Mouse (Mus musculus) mouse trophoblast stem cell (cell line): ENCODE results near the gene Shank3.

Source experiments
- in situ Hi-C, 2 experiments: fragments of 300-500 bp; cut with MseI, MboI; formaldehyde crosslinking; loops; 2 replicates in 1 of 2; 3 replicates in 1 of 2; pipeline ENCODE4 v1.15.1; 2025

Shank3 gene

DNA sequence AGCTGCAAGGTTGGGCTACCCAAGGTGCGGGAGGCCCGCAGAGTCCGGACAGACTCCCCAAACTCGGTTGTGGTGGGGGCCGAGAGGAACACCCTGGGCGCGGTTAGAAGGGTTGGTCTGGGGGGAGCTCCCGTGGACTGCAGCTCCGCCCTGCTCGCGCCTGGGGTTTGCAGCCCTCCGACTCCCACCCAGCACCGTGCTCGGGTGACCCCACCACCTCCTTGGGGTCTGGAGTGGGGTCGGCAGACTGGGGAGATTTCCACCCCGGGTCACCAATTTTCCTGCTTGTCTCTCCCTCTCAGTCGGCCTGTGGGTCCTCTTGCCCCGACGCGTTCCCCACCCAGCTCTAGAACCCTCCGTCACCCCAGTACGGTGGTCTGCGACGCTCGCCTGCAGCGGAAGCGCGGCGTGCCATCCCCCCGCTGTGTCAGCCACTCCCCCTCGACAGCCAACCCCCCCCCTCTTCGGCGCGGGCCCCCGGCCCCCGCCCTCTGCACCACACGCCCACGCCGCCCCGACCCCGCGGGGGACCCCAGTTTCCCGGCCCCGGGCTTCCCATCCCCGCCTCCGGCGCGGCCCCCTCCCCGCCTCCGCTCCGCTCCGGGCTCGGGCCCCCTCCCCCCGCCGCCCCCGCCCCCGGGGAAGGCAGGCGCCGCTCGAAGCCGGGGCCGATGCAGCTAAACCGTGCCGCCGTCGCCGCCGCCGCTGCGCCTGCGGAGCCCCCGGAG lies at the start of gene Shank3:
TSS of gene Shank3 (plus strand) at position 663 of the 728 bp plus-strand sequence.
- in situ Hi-C loops = no loop called here

DNA sequence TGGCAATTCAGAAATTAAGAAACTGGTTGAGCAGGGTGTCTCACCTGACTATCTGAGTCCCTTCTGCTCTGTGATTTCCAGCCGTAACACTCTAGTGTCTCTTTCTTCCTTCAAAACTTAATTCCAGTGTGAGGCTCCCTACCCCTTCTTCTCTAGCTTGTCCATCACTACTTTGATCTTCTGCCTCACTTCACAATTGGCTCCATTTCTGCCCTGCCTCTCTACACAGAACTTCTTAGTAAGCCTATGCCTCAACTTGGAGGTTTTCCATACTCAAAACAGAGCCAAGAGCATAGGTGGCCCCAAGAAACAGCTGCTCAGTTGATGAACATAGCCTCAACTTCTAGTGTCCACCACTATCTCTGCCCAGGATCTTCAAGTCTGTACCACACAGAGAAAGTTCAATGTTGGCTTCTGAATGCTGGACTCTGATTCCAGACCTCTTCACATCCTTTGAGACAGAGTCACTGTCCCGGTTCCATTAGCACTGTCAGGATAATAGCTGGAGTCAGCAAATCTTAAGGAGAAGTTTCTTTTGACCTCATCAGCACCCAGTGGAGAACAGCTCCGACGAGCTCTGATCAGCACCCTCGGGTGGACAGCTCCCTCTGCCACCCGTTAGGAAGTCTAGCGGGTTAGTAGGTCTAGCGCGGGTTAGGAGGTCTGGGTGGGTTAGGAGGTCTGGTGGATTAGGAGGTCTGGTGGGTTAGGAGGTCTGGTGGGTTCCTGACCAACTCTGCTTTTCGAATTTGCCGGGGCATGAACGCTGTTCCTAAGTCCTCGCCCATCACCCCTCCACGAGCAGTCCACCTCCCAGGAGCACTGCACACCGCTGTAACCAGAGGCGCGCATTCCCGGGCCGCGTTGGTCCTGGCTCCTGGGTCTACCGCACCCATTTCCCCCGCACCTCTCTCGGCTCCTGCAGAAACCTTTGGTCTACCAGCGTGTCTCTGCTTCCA lies 46.2 kb upstream of the Shank3 start:
- in situ Hi-C loops = no loop called here

DNA sequence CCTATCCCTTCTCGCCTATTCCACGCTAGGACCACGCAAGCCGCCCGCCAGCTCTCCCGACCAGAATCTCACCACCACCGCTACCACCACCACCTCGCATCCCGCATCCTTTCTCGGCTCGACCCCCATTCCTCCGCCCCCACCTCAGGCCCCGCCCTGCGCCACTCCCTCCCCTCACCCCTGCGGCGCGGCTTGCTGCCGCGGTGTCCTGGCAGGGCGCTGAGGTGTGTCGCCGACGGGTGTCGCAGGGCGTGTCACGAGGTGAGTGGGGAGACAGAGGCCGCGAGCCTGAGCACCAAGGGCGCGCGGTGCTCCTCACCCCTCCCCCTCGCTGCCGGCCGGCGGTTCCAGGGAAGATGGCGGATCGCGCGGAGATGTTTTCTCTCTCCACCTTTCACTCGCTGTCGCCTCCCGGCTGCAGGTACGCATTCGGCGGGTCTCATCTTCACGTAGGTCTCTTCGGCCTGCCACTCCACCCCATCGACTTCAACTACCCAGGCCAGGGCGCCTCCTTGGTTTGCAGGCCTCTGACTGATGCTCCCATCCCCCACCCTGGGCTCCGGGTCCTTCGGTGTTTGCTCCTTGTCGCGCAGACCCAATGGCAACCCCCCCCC lies 45.5 kb upstream of the Shank3 start, which contains the start of gene Mapk8ip2:
TSS of gene Mapk8ip2 (plus strand) at position 49 of the 614 bp plus-strand sequence.
- in situ Hi-C loops = no loop called here

DNA sequence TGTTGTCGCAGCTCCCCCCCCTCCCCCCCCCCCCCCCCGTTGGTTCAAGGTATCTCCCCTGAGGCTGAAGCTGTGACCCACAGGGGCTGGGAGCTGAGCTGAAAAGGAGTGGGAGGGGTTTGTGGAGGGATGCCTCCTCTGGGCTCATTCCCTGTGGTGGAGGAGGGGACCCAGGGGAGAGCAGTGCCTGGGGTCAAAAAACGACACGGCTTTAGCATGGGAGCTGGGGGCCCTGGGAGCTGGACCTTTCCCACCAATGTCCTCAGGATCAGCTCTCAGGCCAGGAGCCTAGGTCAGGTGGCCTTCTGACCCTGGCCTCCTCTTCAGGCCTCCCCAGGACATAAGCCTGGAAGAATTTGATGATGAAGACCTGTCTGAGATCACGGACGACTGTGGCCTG lies 44.6 kb upstream of the Shank3 start:
- in situ Hi-C loops = no loop called here

DNA sequence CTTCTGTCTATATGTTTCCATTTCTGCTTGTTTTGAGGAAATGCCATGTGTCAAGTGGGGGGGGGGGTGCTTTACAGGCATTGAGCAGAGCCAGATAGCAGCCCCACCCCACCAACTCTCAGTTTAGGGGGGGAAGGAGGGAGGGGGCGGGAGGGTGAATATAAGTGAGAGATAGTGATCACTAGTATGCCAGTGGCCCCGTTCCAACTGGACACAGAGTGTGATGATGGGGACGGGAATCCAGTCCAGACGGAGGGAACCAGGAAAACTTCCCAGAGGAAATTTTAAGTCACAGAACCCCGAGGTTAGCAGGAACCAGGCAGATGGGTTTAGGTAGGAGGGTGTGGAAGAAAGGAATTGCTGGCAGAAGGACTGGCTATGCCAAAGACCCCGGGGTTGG lies 43.8 kb upstream of the Shank3 start:
- in situ Hi-C loops = no loop called here

DNA sequence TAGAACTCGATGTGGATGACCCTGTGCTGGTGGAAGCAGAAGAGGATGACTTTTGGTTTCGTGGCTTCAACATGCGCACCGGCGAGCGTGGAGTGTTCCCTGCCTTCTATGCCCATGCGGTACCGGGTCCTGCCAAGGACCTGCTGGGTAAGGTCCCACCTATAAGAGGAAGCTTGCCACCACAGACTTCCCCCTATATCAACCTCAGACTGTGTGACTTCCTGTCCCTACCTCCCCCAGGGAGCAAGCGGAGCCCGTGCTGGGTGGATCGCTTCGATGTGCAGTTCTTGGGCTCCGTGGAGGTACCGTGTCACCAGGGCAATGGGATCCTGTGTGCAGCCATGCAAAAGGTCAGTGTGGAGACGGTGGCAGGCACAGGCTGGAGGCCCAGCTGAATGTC lies 40.5 kb upstream of the Shank3 start:
- in situ Hi-C loops = no loop called here

DNA sequence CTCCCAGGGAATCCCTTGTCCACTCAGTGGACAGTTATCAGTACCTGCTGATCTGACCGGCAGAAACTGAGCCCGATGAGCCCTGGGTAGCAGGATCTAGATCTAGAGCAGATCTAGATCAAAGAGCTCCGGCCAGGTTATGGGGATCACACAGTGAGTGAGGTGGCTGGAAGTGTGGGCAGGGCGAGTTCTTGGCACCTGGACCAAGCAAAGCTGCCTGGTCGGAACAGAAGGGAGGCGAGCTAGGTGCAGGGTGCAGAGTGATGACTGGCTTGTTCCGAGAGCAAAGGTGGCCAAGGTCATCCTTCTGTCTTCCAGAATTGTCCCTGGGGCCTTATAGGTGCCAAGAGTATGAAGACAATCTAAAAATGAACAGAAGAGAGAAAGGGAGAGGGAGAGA lies 39.6 kb upstream of the Shank3 start:
- in situ Hi-C loops = no loop called here

DNA sequence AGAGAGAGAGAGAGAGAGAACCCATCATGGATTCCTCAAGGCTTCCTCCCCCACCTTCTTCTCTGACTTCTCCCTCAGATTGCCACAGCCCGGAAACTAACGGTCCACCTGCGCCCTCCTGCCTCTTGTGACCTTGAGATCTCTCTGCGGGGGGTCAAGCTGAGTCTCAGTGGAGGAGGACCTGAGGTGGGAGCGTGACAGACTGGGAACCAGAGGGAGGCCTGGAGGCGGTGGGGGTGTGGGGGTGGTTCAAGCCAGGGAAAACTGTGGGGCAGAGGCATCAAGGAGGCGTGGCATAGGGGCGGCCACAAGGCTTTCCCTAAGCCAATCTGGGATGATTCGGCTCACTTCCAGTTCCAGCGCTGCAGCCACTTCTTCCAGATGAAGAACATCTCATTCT lies 39.1 kb upstream of the Shank3 start:
- in situ Hi-C loops = no loop called here

DNA sequence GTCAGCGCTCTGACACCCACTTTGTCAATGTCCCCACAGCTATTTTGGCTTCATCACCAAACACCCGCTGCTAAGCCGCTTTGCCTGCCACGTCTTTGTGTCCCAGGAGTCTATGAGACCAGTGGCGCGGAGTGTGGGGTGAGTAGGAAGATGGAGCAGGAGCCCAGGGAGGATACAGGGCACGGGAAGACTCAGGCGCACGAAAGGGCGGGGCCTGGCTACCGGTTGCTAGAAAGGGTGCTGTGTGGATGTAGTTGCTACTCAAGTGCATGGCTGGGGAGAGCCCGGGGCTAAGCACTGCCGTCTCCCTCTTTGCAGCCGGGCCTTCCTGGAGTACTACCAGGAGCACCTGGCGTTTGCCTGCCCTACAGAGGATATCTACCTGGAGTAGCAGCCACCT lies 38.1 kb upstream of the Shank3 start:
- in situ Hi-C loops = no loop called here

DNA sequence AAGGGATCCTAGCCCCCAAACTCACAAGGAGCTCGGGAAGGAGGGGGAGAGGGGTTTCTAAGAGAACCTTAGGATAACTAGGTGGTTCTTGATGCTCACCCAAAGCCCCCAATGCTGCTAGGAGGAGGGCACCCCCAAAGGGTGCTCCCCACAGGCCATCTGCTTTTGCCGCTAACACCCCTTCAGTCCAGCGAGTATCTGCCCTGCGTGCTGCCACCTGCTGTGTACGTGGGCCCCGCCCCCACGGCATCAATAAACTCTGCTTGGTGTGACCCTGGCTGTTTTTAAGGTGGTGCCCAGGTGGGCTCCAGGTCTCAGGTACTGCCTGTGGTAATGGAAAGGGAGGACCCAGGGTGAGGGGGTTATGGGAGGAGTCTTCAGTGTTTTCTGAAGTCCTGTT lies 37.2 kb upstream of the Shank3 start:
- in situ Hi-C loops = no loop called here

DNA sequence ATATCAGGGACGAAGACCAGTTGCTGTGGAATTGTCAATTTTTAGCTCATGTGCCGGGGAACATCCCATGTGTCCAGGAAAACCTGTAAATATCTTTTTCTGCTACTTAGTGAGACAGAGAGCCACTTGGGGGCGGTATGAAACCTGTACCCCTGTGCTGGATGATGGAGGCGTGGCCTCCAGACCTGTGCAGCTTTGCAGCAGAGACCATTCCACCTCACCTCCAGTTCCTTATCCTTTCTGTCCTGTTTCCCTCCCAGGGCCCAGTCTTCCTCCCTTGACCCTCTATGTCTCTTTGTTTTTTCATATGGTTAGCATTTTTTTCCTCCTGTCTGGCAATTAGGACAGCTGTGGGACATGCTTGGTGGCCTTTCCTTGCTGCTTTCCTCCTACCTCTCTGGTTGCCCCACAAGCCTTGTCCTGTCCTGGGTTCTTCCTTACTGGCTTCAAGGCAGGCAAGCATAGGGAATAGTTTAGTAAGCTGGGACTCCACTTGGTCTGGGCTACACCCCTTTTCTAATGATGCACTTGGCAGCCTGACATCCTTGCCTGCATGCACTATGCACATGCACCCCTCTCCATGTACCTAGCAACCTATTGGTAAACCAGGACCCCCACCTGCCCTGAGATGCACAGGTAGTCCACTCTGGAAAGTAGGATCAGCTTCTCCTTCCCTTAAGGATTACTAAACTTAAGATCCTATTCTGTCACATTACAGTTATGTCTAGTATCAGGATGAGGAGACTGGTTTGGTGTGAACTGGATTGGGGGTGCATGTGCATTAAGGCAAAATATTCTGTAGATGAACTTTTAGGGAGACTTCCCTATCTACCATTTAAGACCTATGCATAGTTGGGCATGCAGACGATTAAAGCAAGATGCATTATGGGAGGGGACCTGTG lies 35.8 kb upstream of the Shank3 start:
- in situ Hi-C loops = no loop called here

DNA sequence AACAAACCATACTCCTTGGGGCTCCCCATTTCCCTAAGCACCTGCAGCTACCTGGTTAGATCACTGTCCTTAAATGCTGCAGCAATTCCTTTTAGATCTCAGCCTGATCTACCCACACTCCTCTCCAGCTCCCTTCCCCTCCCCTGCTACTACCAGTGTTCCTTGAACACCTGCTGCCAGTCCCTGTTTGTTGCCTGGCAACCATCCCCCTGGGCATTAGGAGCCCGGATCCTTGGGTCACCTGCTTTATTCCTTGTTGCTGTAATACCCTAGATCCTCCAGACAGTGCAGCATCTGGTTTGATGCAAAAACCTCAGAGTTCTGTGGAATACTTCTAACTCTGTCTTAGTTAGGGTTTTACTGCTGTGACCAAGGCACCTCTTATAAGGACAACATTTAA lies 34.4 kb upstream of the Shank3 start:
- in situ Hi-C loops = no loop called here

DNA sequence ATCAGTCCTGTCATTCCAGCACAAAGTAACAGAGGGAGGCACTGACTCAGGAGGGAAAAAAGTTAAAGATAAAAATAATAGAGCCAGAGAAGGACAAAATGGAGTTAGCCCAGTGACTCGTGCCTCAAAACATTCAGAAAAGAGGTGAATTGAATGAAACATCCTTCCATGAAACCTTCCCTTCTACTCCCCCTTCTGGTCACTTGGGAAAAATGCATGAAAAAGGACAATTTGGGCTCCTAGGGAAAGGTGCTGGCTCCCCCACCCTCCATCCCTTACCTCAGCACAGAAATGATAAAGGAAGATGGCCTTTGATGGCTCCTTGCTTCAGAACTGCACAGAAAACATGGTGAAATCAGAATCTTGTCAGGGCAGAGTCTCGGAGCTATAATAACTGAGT lies 30.8 kb upstream of the Shank3 start:
- in situ Hi-C loops = no loop called here

DNA sequence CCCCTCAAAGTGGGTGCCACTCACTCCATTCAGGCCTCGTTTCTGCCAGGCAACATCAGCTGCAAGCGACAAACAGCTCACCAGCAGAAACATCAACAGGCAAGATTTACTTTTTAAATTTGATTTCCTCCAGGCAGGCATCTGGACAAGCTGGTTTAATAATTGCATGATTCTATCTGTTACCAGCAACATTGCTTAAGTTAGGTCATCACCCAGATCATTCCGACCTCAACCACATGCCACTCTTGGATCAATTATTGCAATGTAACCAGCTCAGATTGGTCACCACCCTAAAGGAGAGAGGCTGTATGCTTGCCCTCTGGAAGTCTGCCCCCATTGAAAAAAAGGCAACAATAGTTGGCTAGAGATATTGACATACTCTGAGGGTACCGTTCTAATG lies 27.9 kb upstream of the Shank3 start:
- in situ Hi-C loops = no loop called here

DNA sequence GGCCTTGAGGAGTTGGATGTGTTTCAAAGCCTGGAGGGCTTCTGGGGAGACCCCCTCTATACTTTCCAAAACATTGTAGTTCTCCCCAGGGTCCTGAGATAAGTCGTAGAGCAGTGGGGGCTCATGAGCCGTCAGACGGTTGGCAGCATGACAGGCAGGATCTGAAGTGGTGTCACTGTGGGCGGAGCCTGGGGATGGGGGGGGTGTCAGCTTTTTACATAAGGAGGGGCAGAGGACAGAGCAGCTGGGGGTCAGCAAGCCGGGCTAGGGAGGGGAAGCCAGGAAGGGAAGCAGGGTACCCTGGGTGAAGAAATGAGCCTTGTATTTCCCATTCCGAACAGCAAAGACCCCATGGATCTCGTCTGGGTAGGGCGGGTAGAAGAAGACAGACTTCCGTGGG lies 26.1 kb upstream of the Shank3 start:
- in situ Hi-C loops = no loop called here

DNA sequence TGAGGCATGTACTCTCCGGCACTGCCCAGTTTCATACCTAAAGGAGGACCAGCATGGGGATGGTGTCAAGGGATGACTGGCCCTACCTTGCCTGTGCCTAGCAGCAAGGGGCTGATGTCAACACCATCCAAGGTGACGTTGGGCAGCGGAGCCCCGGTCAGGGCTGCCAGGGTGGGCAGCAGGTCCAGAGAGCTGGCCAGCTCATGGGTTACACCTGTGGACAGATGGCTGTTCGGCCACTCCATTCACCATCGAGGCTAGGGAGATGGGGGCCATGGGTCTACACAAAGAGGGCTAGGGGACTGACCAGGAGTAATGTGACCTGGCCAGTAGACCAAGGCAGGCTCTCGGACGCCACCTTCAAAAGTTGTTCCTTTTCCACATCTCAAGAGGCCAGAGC lies 25.5 kb upstream of the Shank3 start:
- in situ Hi-C loops = no loop called here

DNA sequence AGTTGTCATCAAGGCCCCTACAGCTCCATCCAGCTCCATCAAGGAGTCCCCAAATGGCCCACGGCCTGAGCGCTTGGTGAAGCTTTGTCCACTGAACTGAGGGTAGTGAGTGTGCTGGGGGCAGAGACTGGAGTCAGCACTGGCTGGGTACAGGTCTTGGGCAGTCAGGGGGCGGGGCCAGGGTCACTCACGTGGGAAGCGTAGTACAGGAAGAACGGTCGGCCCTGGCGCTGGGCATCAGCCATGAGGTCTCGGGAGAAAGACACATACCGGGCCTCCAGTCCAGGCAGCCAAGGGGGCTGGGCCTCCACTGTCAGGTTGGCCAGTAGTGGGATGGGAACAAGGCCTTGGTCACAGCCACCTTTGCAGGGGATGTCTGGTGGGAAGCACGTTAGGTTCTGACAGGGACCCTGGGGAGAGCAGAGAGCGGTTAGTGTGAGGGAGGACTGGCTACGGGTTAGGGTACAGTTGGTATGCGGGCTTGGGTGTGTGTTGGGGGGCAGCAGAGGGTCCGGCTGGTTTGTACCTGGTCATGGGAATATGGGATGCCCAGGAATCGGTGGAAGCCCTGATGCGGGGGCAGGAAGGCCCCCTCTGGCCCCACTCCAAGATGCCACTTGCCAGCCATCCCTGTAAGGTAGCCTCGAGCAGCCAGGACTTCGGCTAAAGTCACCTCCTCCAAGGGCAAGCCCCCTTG lies 24.7 kb upstream of the Shank3 start:
- in situ Hi-C loops = no loop called here

DNA sequence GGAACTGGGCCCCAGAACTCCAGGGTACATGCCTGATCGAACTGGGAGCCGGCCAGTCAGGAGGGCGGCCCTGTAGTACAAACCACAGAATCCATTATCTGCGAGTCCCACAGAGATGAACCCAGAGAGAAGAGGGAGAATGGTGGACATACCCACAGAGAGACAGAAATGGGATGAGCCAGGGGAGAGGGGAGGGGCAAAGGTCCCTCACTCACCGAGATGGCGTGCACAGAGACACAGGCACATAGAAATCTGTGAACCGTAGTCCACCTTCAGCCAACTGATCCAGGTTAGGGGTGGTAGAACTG lies 24.2 kb upstream of the Shank3 start:
- in situ Hi-C loops = no loop called here

DNA sequence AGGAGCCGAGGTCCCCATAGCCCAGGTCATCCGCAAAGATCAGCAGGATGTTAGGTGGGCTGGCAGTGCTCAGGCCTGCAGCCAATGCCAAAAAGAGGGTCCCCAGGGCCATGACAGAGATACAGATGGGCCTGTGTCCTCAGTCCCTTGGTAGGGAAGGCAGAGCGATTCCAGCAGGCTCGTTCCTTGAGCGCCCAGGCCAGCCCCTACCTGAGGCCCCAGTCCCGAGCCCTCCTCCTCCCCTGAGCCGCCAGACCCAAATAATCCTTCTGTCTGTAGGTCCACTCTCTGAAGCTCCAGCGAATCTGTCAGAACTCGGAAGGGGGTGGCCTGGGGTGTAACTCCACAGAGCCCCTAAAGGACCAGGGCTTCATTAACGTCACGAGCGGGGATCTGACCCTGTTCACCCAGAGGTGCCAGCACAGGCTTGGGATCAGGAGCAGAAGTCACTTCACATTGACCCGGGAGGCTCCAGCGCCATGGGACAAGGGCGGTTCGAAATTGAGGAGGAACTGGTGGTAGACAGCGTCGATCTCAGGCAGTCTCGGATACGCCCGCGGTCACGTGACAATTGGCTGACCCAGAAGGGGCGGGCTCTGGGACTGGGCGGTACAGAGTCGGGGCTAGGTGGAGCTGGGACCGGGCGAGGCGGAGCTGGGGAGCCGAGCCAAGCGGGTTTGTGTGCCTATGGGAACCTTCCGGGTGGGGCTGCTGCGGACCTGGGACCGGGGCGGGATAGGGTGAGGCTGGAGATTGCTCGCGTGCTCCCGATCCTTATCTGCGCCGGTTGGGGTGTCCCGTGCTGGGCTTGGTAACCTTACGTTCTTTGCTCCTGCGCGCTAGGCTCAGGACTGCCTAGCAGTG lies 23.6 kb upstream of the Shank3 start:
- in situ Hi-C loops = no loop called here

DNA sequence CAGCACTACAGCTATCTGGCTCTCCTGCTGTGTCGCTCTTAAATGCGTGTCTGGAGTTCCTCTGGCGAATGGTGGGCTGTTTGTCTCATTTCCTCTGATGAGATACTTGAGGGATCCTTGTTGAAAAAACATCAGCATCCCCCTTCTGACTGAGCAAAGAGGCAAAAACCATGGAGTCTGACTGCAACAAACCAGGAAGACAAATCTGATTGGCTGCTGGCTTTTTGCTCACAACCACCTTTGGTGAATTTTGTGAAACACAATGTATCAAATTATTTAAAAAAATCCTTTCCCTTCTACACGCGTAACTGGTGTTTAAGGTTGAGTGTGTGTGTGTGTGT lies 23.0 kb upstream of the Shank3 start:
- in situ Hi-C loops = no loop called here
